Mouse (Mus musculus): ENCODE measurements around the gene Hmgcs1. TPM values are rescaled to one million over a fixed set of nuclear protein-coding genes. Genes with fewer than 3 reads are reported as not detected.
A peak's percentile ranks its signal among the peaks of the same experiment; 100 is the strongest.

Gene Hmgcs1
- total RNA-seq, 2 experiments from 2014 or later = 36.7 to 38.5 TPM

DNA sequence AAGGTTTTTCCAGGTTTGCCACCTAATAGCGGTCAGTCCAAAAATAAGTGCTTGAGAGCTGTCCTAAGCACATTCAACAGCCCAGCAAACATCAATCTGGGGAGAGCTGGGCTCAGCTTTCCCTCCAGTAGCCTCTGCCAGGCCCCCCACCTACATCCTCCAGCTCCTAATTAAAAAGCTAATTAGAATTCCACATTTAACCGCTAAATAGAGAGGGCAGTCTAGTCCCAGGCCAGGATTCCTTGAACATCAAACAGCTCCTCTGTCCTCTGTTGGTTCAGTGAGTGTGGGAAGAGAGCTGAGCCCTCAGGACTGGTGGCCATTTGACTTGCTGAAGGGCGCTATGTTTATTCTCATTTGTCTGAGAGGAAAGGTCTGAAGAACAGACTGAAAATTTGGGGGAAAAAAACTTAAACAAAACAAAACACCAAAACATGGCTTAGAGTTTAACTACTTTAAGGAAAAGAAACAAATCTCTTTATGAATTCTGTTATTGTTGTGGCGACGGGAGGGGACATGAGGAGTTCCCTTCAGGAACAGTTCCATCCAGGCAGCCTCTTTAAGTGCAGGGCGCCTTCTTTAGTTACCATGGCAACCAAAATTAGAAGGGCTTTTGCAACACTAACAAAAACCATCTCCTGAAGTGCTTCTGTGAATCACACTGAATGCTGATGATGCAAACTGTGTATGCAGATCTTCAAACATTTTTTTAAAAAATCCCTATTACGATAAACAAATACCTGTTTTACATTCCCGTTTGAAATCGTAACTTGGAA lies 63.9 kb downstream of the Hmgcs1 start:
- no peak for DNase-seq

DNA sequence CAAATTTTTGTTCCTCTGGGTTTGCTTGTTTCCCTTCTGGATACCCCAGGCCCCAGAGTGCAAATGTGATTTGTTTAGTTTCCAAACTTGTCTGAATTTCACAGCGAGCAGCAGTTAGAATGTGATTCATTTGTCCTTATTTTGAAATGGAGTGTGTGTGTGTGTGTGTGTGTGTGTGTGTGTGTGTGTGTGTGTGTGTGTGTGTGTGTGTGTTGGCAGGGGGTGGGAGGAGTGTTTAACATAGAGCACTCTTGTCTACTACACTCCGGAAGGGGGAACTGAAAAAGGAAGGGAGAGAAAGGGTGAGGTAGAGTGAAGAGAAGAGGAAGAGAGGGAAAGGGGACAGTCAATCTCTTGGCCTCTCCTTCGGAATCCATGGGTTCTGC lies 64.4 kb downstream of the Hmgcs1 start:
- DNase-seq = no peak

DNA sequence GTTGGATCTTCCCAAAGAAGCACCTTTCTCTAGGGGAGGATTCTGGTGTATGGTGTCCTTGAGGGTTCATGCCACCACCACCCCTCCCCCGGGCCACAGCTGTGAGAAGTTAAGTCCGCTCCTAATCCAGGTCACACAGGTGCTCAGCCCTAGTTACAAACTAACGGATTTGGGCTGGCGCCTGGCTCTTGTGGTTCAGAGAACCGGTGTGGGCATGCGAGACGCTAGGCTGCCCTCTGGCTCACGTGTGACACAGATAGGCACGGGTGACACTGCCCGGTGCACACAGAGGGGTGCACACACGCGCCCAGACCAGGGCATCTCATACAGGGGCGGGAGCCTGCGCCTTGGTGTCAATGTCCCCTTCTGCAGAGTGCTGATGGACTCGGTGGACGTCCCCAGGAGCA lies 65.0 kb downstream of the Hmgcs1 start:
- peak in 1 of 2 experiments; percentile 15 for DNase-seq

DNA sequence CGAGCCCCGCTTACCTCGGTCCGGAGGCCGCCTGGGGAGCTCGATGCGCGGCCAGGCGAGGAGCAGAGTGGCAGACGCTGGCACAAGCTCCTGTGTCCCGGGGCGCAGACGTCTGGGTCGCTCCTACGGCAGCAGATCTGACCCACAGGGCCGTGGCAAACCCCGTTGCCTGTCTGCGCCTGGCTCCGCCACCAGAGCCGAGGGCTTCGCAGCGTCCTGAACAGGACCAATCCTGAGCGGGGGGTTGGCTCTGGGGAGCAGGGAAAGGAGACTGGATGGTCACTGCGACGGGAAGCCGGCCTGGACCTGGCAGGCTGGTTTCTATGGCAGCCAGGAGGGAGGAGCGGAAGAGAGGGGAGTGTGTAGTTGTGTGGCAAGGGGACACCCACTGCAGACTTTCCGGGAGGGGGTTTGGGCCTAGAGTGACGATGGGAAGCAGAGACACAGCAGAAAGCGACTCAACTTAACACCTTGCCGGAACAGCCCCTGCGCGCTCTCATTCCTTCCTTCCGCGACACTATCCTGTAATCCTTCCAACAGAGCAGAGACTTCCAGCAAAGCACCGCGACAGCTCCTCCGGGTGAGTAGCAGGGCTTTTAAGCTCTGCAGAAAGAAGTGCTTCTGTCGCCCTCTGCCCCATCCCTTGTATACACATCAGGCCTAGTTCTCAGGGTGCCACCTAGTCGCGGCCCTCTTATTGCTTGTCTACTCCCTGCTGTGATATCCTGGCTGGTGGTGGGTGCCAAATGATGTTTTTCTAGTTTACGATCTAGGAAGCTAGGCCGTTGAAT lies 65.7 kb downstream of the Hmgcs1 start, which contains the start of gene Nim1k:
Nim1k (minus strand) TSS at position 202 of the 791 bp plus-strand sequence.
- DNase-seq = peak; percentile 90 to 92

DNA sequence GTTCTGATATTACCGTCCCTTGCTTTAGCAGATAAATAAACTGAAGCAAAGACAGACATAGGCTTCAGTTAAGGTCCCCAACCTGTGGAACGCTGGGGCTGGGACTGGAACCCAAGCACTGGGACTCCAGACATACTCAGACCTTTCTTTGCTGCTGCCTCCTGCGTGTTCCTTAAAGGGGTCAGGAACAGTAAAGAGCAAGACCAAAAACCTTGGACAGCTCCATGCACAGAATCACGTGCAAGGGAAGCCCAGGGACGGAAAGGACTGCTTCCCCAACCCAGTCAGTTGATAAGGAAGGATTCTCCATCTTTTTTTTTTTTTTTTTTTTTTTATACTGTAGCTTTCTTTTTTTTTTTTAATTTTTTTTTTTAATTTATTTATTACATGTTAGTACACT lies 66.7 kb downstream of the Hmgcs1 start:
- DNase-seq = no peak

Other genes starting within 250 kb of the Hmgcs1 start
- 1 to 10 TPM; 5.6 to 9.2 TPM for gene 4833420G17Rik, start 227.6 kb upstream of the Hmgcs1 start, total RNA-seq (2021)
- 10 to 100 TPM; 16.1 to 20.4 TPM for gene Tmem267, start 202.3 kb upstream of the Hmgcs1 start, total RNA-seq (2021)
- gene 3110070M22Rik, start 202.0 kb upstream of the Hmgcs1 start, total RNA-seq (2021) = 1 to 10 TPM; 1.0 to 1.4 TPM
- gene Ccl28, start 66.6 kb upstream of the Hmgcs1 start, total RNA-seq (2021) = under 1 TPM in 1 of 2 experiments, not detected in 1; 0.44 TPM
- 1 to 10 TPM in 1 of 2 experiments, under 1 TPM in 1; 0.98 to 1.4 TPM for gene Nim1k, start 65.5 kb downstream of the Hmgcs1 start, total RNA-seq (2021)
- 10 to 100 TPM; 19.6 to 19.8 TPM for gene Zfp131, start 100.5 kb downstream of the Hmgcs1 start, total RNA-seq (2021)
- gene AF067063, start 139.8 kb downstream of the Hmgcs1 start, total RNA-seq (2021) = not detected
- not detected for gene D13Ertd608e, start 145.6 kb downstream of the Hmgcs1 start, total RNA-seq (2021)
- not detected for gene Tcstv1, start 204.4 kb downstream of the Hmgcs1 start, total RNA-seq (2021)
- not detected for gene Gm21761, start 238.9 kb downstream of the Hmgcs1 start, total RNA-seq (2021)